8 mouse cellular contexts compared by ENCODE assay signal in the genomic region with DNA sequence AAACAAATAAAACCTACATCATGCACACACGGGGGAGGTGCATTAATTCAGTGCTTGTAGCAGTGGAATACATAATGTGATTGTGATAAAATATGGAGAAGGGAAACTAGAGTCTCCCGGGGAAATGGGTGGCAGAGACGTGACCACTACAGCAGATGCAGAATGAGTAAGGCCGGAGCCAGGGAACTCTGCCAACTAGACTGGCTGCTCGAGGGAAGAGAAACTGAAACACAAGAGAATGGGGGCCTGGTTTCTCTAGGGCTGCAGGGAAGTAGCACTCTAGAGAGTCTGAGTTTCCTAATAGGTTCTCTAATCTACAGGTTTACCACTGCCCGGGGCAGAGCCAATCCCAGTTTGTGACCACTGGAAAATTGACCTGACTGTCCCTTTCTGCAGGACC. TPM values are rescaled to one million over a fixed set of nuclear protein-coding genes. Genes with fewer than 3 reads are reported as not detected.
DNase-seq lines count a peak whose midpoint lies in the region; ATAC-seq and TF ChIP-seq lines count a peak whose summit lies in the region.

No protein-coding gene starts in this region.

- no peak overlapping the region for H3K9ac ChIP-seq in neural tube, embryonic 13.5 days
- no peak overlapping the region for H3K9ac ChIP-seq in lung, postnatal 0 days (replicated peaks; ENCODE audit: low read depth)
- H3K9ac ChIP-seq in stomach, embryonic 14.5 days (replicated peaks; ENCODE audit: low read depth, low read length) = no peak overlapping the region

- H3K4me2 ChIP-seq in neural tube, embryonic 13.5 days = no peak overlapping the region
- no peak overlapping the region for H3K4me2 ChIP-seq in lung, postnatal 0 days (replicated peaks; ENCODE audit: low read depth, low read length)
- no peak overlapping the region for H3K4me2 ChIP-seq in stomach, embryonic 14.5 days (replicated peaks; ENCODE audit: low read depth, low read length)

- no peak for TF ChIP-seq EP300 in lung, postnatal 0 days (IDR thresholded peaks at IDR 0.05)

- ATAC-seq in neural tube, embryonic 13.5 days (ENCODE audit: low read depth) = 0 out of 2 replicates have a peak, but pooled peaks have one; percentile 27
- peak; percentile 66 for ATAC-seq in lung, postnatal 0 days
- 0 out of 2 replicates have a peak, but pooled peaks have one; percentile 19 for ATAC-seq in stomach, embryonic 14.5 days (ENCODE audit: insufficient number of reproducible peaks, insufficient read depth, low FRiP score, low read depth)

- no peak overlapping the region for H3K4me3 ChIP-seq in neural tube, embryonic 13.5 days
- no peak overlapping the region for H3K4me3 ChIP-seq in bone marrow, adult 2 months (replicated peaks; ENCODE audit: control insufficient read depth, low read depth, low read length)
- H3K4me3 ChIP-seq in lung, postnatal 0 days (ENCODE audit: low read depth, low read length) = no peak overlapping the region
- no peak overlapping the region for H3K4me3 ChIP-seq in stomach, embryonic 14.5 days (ENCODE audit: low read depth, low read length)

- no peak for TF ChIP-seq POLR2A in bone marrow, adult 2 months (IDR thresholded peaks at IDR 0.05; ENCODE audit: borderline replicate concordance, control insufficient read depth, low read depth, low read length)

- intact Hi-C loops in gastrocnemius, postnatal 36 days (cut with DNase I) = no loop called here

- H3K27ac ChIP-seq in neural tube, embryonic 13.5 days (replicated peaks) = no peak overlapping the region
- peak overlapping the region; percentile 40 for H3K27ac ChIP-seq in bone marrow, adult 2 months (ENCODE audit: control insufficient read depth, insufficient read depth, low read depth, low read length, poor library complexity)
- 0 out of 2 replicates have a peak overlapping the region, but pooled peaks have one; percentile 32 for H3K27ac ChIP-seq in lung, postnatal 0 days (ENCODE audit: low read length)
- H3K27ac ChIP-seq in stomach, embryonic 14.5 days (ENCODE audit: low read length) = no peak overlapping the region

- no peak for DNase-seq in neural tube, embryonic 10.5 days (ENCODE audit: extremely low spot score, low spot score)
- DNase-seq in gastrocnemius, postnatal 36 days = peak; percentile 29 to 47
- DNase-seq in kidney, postnatal 25 days = peak; percentile 83 to 85
- DNase-seq in lung, postnatal 0 days (ENCODE audit: low spot score) = peak; percentile 88
- no peak for DNase-seq in T-cell, adult 2 months (ENCODE audit: low spot score)

- no peaks in the 10 kb centered on the region for H3K27me3 ChIP-seq in neural tube, embryonic 13.5 days
- H3K27me3 ChIP-seq in lung, postnatal 0 days (replicated peaks; ENCODE audit: insufficient read depth, low read length) = no peaks in the 10 kb centered on the region
- H3K27me3 ChIP-seq in stomach, embryonic 14.5 days (ENCODE audit: control insufficient read depth, insufficient read depth, low read length) = no peaks in the 10 kb centered on the region

- 59% methylated on average over 6 of the region's 6 CpGs for WGBS in neural tube, embryonic 13.5 days
- WGBS in bone marrow, adult 2 months = 2% methylated on average over 6 of the region's 6 CpGs
- WGBS in lung, postnatal 0 days = 17% methylated on average over 6 of the region's 6 CpGs
- WGBS in stomach, embryonic 14.5 days = 57% methylated on average over 6 of the region's 6 CpGs

- H3K36me3 ChIP-seq in neural tube, embryonic 13.5 days = no peaks in the 10 kb centered on the region
- H3K36me3 ChIP-seq in lung, postnatal 0 days (ENCODE audit: insufficient read depth, low read length) = no peaks in the 10 kb centered on the region
- H3K36me3 ChIP-seq in stomach, embryonic 14.5 days (ENCODE audit: control insufficient read depth, insufficient read depth, low read length) = no peaks in the 10 kb centered on the region

- H3K4me1 ChIP-seq in neural tube, embryonic 13.5 days (replicated peaks) = peaks cover 5% of the 10 kb centered on the region; the same call in 1 of the 2 replicates
- peaks cover 9% of the 10 kb centered on the region for H3K4me1 ChIP-seq in bone marrow, adult 2 months (ENCODE audit: control insufficient read depth, insufficient read depth, low read length)
- H3K4me1 ChIP-seq in lung, postnatal 0 days (ENCODE audit: insufficient read depth, low read depth, low read length) = peaks cover 8% of the 10 kb centered on the region; the same call in 1 of the 2 replicates
- H3K4me1 ChIP-seq in stomach, embryonic 14.5 days (ENCODE audit: control insufficient read depth, insufficient read depth, low read length) = no peaks in the 10 kb centered on the region

- no peaks in the 10 kb centered on the region for H3K9me3 ChIP-seq in neural tube, embryonic 13.5 days
- no peaks in the 10 kb centered on the region for H3K9me3 ChIP-seq in lung, postnatal 0 days (ENCODE audit: low read length)
- H3K9me3 ChIP-seq in stomach, embryonic 14.5 days (ENCODE audit: control insufficient read depth, low read depth, low read length) = no peaks in the 10 kb centered on the region

- TF ChIP-seq CTCF in bone marrow, adult 2 months (IDR thresholded peaks at IDR 0.05; ENCODE audit: control insufficient read depth, insufficient read depth, low read length) = no peak
- TF ChIP-seq CTCF in lung, postnatal 0 days (IDR thresholded peaks at IDR 0.05) = no peak

RNA-seq across cellular contexts. Expression of a gene that starts 48.9 kb away (rescaled TPM):
- 40.6 and 45.8 TPM in 2 replicates for polyA plus RNA-seq in neural tube, embryonic 13.5 days (2015; fragmentation: Nextera tagmentation; extraction: Ambion mirVana)
- polyA plus RNA-seq in bone marrow, adult 2 months (2011; ENCODE audit: insufficient read depth, insufficient read length, low replicate concordance, missing spikeins) = 2.1 and 4.7 TPM in 2 replicates
- 1 to 10 TPM; 2.9 to 4.3 TPM for total RNA-seq in gastrocnemius, postnatal 36 days (2021)
- polyA plus RNA-seq in lung, postnatal 0 days (2015; fragmentation: Nextera tagmentation; extraction: Ambion mirVana) = 25.8 and 28.3 TPM in 2 replicates
- polyA plus RNA-seq in stomach, embryonic 14.5 days (2014; fragmentation: Nextera tagmentation; extraction: Ambion mirVana) = 27.1 and 28.7 TPM in 2 replicates

Comparison
In these comparisons a context has a peak if more than half of its experiments do, and no peak if none do; other contexts are left out.
1. H3K27ac ChIP-seq: peak in bone marrow, adult 2 months (single experiment) and lung, postnatal 0 days (single experiment); none in neural tube, embryonic 13.5 days (single experiment) and stomach, embryonic 14.5 days (single experiment).
2. DNase-seq: peak in gastrocnemius, postnatal 36 days (2 of 2), kidney, postnatal 25 days (2 of 2) and lung, postnatal 0 days (single experiment); none in neural tube, embryonic 10.5 days (single experiment) and T-cell, adult 2 months (single experiment).
3. Peak in every context shown above with its lines, with median percentiles within 50 percentile points of each other: ATAC-seq.